Mouse (Mus musculus) thymus, adult 2 months (tissue): ENCODE results near the gene Pemt. TPM values are rescaled to one million over a fixed set of nuclear protein-coding genes. Genes with fewer than 3 reads are reported as not detected.

ENCODE experiments used
- DNase-seq: peaks from one replicate; pipeline ENCODE4 v3.0.0; 2021
- H3K27ac ChIP-seq: fragments of 200-500 bp; 2 replicates; pipeline ENCODE4 v1.5.1; 2012; ENCODE audit warnings: low read length, control low read depth; ENCODE audit not compliant: control insufficient read depth, insufficient read depth
- H3K27me3 ChIP-seq: fragments of 200-500 bp; 2 replicates; pipeline ENCODE4 v1.6.1; 2012; ENCODE audit warnings: mild to moderate bottlenecking, low read length, moderate library complexity, mixed read lengths; ENCODE audit not compliant: control insufficient read depth, insufficient read depth
- H3K36me3 ChIP-seq: fragments of 200-500 bp; 2 replicates; pipeline ENCODE4 v1.6.1; 2012; ENCODE audit warnings: mild to moderate bottlenecking, low read length, moderate library complexity; ENCODE audit not compliant: control insufficient read depth, insufficient read depth
- H3K4me1 ChIP-seq: fragments of 200-500 bp; replicated peaks from 2 replicates; pipeline ENCODE4 v1.6.1; 2012; ENCODE audit warnings: low read length; ENCODE audit not compliant: control insufficient read depth, insufficient read depth
- H3K4me3 ChIP-seq: fragments of 200-500 bp; 2 replicates; pipeline ENCODE4 v1.5.1; 2012; ENCODE audit warnings: mild to moderate bottlenecking, low read length, control low read depth, moderate library complexity; ENCODE audit not compliant: control insufficient read depth, insufficient read depth
- CTCF ChIP-seq: fragments of 200-500 bp; IDR thresholded peaks from 2 replicates; pipeline ENCODE4 v1.5.1; 2012; ENCODE audit warnings: mild to moderate bottlenecking, control low read depth, low read length, moderate library complexity, borderline replicate concordance; ENCODE audit not compliant: control insufficient read depth, poor library complexity, insufficient read depth; ENCODE audit errors: extremely low read depth
- POLR2A ChIP-seq: fragments of 200-500 bp; IDR thresholded peaks from 2 replicates; pipeline ENCODE4 v1.6.1; 2012; ENCODE audit warnings: mild to moderate bottlenecking, low read length, control low read depth, moderate library complexity; ENCODE audit not compliant: control insufficient read depth, poor library complexity, insufficient read depth; ENCODE audit errors: extremely low read depth
- WGBS: fragments of 180-500 bp; shearing (Covaris S2); methylation state at CpG from one replicate; pipeline ENCODE4 v1.1.7; 2018; 5-methylcytosine and 5-hydroxymethylcytosine counted together
- polyA plus RNA-seq: library from polyadenylated mRNA; depleted of rRNA; stranded (reverse); fragments of >200 nt; gene quantifications from 2 replicates; pipeline ENCODE4 v1.2.3, GENCODE M21; 2012

Gene Pemt
- polyA plus RNA-seq, 1 experiment = 10.6 TPM

DNA sequence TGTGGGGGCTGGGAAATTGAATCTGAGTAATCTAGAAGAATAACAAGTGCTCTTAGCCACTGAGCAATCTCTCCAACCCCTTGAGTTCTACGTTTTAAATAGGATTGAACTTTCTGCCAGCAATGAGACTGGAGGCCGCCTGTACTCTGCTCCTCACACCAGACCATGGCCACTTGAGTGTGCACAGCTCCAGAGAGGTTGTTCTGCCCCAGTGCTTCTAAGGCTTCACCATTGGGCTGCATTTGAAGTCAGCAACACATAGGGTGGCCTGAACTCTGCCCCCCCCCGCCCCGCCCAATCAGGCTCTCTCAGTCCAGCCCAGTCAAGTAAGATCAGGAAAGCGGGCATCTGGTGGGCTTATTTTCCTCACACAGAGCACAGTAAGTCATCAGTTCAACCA, 68.5 kb downstream of the Pemt start:
- Histone ChIP-seq H3K27me3 (no peaks in the 10 kb centered on the region), H3K36me3 (no peaks in the 10 kb centered on the region), H3K27ac (no peak overlapping the region), H3K4me1 (no peaks in the 10 kb centered on the region), H3K4me3 (no peak overlapping the region)
- no peak for DNase-seq
- 96% methylated on average over 5 of the region's 5 CpGs for WGBS
- no peak for TF ChIP-seq POLR2A
- TF ChIP-seq CTCF = no peak

GRCm38 (mm10) chr11:59975241-59975640, 71.0 kb downstream of the Pemt start:
- Histone ChIP-seq H3K36me3 (no peaks in the 10 kb centered on the region), H3K27me3 (no peaks in the 10 kb centered on the region), H3K4me1 (no peaks in the 10 kb centered on the region), H3K4me3 (no peak overlapping the region), H3K27ac (no peak overlapping the region)
- no peak for DNase-seq
- WGBS = 91% methylated on average over 10 of the region's 10 CpGs
- no peak for TF ChIP-seq POLR2A
- TF ChIP-seq CTCF = no peak

GRCm38 (mm10) chr11:59973389-59973788, 72.9 kb downstream of the Pemt start:
- no peak for TF ChIP-seq POLR2A
- no peak for TF ChIP-seq CTCF
- Histone ChIP-seq H3K36me3 (no peaks in the 10 kb centered on the region), H3K4me1 (no peaks in the 10 kb centered on the region), H3K4me3 (no peak overlapping the region), H3K27ac (no peak overlapping the region), H3K27me3 (no peaks in the 10 kb centered on the region)
- DNase-seq = no peak
- 97% methylated on average over 5 of the region's 5 CpGs for WGBS

DNA sequence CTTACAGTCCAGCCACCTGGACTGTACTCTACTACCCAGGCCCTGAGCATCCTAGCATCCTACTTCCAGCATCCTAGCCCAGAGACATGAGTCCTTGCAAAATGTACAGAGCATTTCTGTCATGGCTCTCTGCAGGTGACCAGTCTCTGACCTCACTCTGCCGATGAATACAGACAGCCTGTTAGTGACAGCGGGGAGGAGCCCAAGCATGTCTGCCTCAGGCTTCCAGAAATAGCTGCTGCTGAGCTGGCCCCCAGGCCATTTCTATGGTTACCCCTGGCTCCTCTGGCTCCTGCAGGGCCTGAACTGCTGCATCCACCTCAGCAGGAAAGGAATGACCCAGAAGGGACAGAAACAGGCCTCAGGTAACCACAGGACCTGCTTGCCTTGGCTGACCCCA, 74.6 kb downstream of the Pemt start:
- Histone ChIP-seq H3K27ac (no peak overlapping the region), H3K4me3 (no peak overlapping the region), H3K27me3 (no peaks in the 10 kb centered on the region), H3K36me3 (no peaks in the 10 kb centered on the region), H3K4me1 (peaks cover 5% of the 10 kb centered on the region; the same call in 1 of the 2 replicates)
- TF ChIP-seq CTCF (no peak), POLR2A (no peak)
- WGBS = 94% methylated on average over 2 of the region's 2 CpGs
- DNase-seq = no peak

- no peak for TF ChIP-seq CTCF
- TF ChIP-seq POLR2A = no peak
- DNase-seq = no peak
- no peaks in the 10 kb centered on the region for H3K27me3 ChIP-seq
- H3K36me3 ChIP-seq = no peaks in the 10 kb centered on the region
- H3K4me3 ChIP-seq = no peak overlapping the region
- 94% methylated on average over 5 of the region's 5 CpGs for WGBS
- H3K4me1 ChIP-seq = peaks cover 5% of the 10 kb centered on the region; the same call in 1 of the 2 replicates
- H3K27ac ChIP-seq = no peak overlapping the region
Measured at GRCm38 (mm10) chr11:59970780-59971179, 75.5 kb downstream of the Pemt start.

DNA sequence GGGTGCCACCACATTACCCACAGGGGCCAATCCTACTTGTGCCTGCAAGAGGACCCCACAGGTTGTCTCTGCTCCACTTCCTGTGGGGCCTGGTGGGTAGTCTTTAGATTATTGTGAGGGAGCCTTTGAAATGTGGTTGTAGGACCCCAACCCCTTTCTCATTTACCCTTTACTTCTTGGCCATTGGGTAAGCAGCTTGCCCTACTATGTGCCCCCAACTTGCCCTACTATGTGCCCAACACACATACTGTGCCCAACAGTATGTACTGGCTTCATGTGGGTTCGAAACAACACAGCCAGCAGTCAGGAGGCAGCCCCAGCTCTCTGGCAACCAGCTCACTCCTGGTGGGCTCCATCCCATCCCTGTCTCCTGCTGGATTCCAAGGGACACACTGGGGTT, 78.5 kb downstream of the Pemt start:
- DNase-seq = no peak
- TF ChIP-seq CTCF = no peak
- TF ChIP-seq POLR2A = no peak
- peaks cover 26% of the 10 kb centered on the region for H3K4me1 ChIP-seq
- peaks cover 12% of the 10 kb centered on the region; the same call in 1 of the 2 replicates for H3K27me3 ChIP-seq
- H3K4me3 ChIP-seq = no peak overlapping the region
- WGBS = 97% methylated on average over 1 of the region's 1 CpGs
- H3K36me3 ChIP-seq = no peaks in the 10 kb centered on the region
- H3K27ac ChIP-seq = no peak overlapping the region

- Histone ChIP-seq H3K27me3 (peaks cover 12% of the 10 kb centered on the region; the same call in 1 of the 2 replicates), H3K36me3 (peaks cover 5% of the 10 kb centered on the region), H3K27ac (no peak overlapping the region), H3K4me3 (no peak overlapping the region), H3K4me1 (peaks cover 26% of the 10 kb centered on the region)
- no peak for TF ChIP-seq POLR2A
- TF ChIP-seq CTCF = no peak
- WGBS = 47% methylated on average over 4 of the region's 4 CpGs
- no peak for DNase-seq
Measured at GRCm38 (mm10) chr11:59966102-59966483, 80.2 kb downstream of the Pemt start.
